Mouse (Mus musculus) left cerebral cortex, postnatal 10 days (tissue): ENCODE results near the gene Evi5l. TPM values are rescaled to one million over a fixed set of nuclear protein-coding genes. Genes with fewer than 3 reads are reported as not detected.
A peak's percentile ranks its signal among the peaks of the same experiment; 100 is the strongest.

ENCODE experiments used
- DNase-seq, 2 experiments: peaks; one replicate each; pipeline ENCODE4 v3.0.0; 2021 to 2022; ENCODE audit warnings: low spot score in 2 of 2, mixed read lengths in 1 of 2; ENCODE audit errors: extremely low spot score in 1 of 2
- intact Hi-C: fragments of 180-260 bp; cut with DNase I; formaldehyde crosslinking; loops from one replicate; pipeline ENCODE4 v1.15.1; 2025
- total RNA-seq, 2 experiments: library from RNA; stranded (reverse); gene quantifications; 2 replicates each; pipeline ENCODE4 v1.2.3; 2021

Evi5l gene
- total RNA-seq, 2 experiments from 2014 or later: 127 to 130 TPM

DNA sequence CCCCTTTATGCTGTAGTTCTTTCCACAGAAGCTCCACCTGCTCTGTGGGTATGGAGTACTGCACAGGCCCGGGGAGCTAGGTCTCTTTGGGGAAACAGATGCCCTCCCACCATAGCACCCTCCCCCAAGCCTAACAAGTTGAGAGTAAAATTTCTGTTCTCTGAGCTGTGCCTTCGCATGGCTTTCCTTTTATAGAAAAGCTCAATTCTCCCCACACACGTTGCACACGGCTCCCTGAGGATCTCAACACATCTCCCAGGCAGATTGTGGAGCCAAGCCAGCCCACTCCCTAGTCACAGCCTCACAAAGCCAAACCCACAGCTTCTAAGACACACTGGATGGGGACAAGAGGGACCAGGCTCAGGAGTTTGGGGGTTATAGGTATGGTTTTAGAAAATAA is 90.5 kb downstream of the Evi5l start:
- intact Hi-C loops: loop anchor here (10.0 kb wide), 1 partner anchor 328 kb away; no protein-coding TSS in a partner anchor

DNA sequence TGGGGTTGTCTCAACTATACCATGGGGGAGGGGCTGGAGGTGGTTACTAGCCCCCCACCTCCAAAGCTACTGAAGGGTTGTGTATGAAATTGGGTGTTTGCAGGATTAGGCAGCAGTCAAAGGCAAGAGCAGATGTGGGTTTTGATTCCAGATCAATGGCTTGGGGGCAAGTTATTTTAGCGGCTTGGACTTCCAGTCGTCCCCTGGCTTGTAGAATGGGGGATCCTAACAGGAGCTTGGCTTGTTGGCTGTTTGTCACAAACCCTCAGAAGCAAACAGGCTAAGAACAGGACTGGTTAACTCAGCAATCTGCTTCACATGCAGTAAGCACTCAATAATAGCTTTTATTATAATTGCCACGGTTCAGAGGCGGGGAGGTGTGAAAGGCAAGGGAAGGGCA is 91.0 kb downstream of the Evi5l start:
- intact Hi-C loops: loop anchor here (10.0 kb wide), 1 partner anchor 327 kb away; no protein-coding TSS in a partner anchor
- no peak for DNase-seq

More for the DNA sequence above, 90.5 kb downstream of the Evi5l start:
- DNase-seq: peak; percentile 81 to 85

DNA sequence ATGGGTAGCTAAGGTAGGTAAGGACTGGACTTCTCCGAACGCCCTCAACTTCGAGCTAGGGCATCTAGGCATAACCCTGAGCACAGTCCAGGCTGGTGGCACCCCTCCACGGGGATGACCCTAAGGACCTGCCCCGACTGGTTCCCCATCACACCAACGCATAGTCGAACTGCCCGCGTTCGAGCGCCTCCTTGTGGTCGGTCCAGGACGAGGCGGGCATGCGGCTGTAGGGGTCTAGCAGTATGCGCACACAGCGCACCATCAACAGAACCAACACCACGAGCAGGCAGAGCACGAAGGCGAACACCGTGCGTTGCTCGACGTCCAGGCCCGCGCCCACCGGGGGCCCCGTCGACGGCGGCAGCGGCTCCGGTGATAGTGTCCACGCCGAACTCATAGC is 91.9 kb downstream of the Evi5l start:
- DNase-seq: peak; percentile 83 to 90
- intact Hi-C loops: loop anchor here (10.0 kb wide), 1 partner anchor 327 kb away; no protein-coding TSS in a partner anchor

DNA sequence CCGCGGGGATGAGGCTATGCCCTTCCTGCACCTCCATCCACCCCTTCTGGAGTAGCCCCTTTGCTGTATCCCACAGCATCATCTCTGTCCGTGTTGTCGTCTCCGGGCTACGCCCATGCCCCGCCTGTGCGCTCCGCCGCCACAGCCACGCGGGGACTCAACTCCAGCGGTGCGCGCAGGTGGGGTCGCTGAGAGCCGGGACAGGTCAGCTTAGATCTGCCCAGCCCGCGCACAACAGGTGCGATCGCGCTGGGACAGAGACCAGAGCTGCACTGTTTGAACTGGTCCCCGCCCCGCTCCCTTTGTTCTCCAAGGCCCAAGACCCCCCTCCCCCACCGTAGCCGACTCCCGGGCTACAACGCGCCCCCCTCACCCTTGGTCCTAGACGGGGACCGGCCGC is 92.3 kb downstream of the Evi5l start:
- DNase-seq: peak in 1 of 2 experiments; percentile 85
- intact Hi-C loops: loop anchor here (10.0 kb wide), 1 partner anchor 326 kb away; no protein-coding TSS in a partner anchor

DNA sequence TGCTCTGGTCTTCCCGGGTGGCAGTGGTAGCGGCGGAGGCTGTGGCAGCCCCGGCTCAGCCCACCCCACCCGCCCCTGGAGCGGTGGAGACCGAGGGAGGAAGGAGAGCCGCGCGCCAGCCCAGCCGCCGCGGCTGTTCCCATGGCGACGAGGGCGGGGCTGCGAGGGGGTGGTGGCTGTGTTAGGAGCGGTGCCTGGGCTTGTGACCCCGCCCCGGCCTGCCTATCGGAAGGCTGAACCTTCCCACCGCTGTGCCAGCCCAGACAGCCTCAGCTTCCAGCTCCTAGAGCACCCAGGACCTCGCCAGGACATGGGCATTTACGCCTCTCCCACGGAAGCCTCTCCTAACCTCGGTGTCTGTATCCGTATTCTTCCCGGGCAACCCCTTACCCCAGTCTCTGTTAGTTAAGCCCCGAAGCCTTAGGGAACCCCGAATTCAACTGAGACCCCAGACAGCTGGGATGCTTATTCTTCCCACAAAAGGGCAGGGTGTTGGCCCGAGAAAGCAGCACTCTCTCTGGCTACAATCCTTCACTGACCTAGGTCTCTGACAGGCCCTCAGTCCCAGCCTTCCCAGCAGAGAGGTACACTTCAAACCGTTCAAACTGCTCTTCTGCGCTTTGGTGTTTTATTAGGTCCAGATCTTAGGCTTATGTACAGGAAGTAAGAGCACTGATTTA is 92.9 kb downstream of the Evi5l start, which contains the start of gene Ctxn1:
TSS of gene Ctxn1 (minus strand) at position 150 of the 680 bp plus-strand sequence.
- DNase-seq: peak; percentile 90 to 98
- intact Hi-C loops: loop anchor here (10.0 kb wide), 1 partner anchor 326 kb away; no protein-coding TSS in a partner anchor

DNA sequence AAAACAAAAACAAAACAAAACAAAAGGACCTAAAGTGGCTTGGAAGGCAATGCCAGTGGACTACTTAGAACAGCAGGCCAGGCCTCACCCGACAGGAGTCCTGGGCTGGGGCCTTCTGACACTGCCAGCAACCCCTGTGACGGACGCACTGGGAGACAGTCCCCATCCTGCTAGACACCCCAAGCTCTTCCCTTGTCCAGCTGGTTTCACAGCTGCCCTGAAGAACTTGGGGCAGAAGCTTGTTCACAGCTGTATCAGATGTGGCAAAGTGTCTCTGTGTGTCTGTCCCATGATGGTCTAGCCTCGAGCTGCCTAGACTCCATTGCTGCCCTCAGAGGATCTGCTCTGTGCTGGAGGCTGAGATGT is 93.4 kb downstream of the Evi5l start:
- intact Hi-C loops: loop anchor here (10.0 kb wide), 1 partner anchor 325 kb away; no protein-coding TSS in a partner anchor
- no peak for DNase-seq

Other genes with a start within 250 kb of the Evi5l start
- under 1 TPM; 0.18 to 0.21 TPM for gene Cd209b, start 239.7 kb upstream of the Evi5l start, total RNA-seq
- under 1 TPM in 1 of 2 experiments, not detected in 1; 0.47 TPM for gene Cd209c, start 211.8 kb upstream of the Evi5l start, total RNA-seq
- under 1 TPM; 0.22 to 0.41 TPM for gene Cd209f, start 60.7 kb upstream of the Evi5l start, total RNA-seq
- under 1 TPM in 1 of 2 experiments, not detected in 1; 0.26 TPM for gene Cd209g, start 32.5 kb upstream of the Evi5l start, total RNA-seq
- gene Prr36, start 50.9 kb downstream of the Evi5l start, total RNA-seq: 10 to 100 TPM; 60.1 to 63.3 TPM
- gene Lrrc8e, start 60.3 kb downstream of the Evi5l start, total RNA-seq: not detected
- 10 to 100 TPM; 59.8 to 68.6 TPM for gene Map2k7, start 72.2 kb downstream of the Evi5l start, total RNA-seq
- 1 to 10 TPM in 1 of 2 experiments, not detected in 1; 1.6 TPM for gene Gm49320, start 72.3 kb downstream of the Evi5l start, total RNA-seq
- gene Tgfbr3l, start 81.6 kb downstream of the Evi5l start, total RNA-seq: 1 to 10 TPM; 8.6 to 8.9 TPM
- 10 to 100 TPM; 32.3 to 33.3 TPM for gene Snapc2, start 86.5 kb downstream of the Evi5l start, total RNA-seq
- 100 to 1,000 TPM; 508 to 519 TPM for gene Ctxn1, start 92.7 kb downstream of the Evi5l start, total RNA-seq
- 10 to 100 TPM; 67.1 to 73.9 TPM for gene Timm44, start 109.3 kb downstream of the Evi5l start, total RNA-seq
- 10 to 100 TPM; 22.4 to 24.4 TPM for gene Ccl25, start 158.6 kb downstream of the Evi5l start, total RNA-seq
- gene Elavl1, start 158.8 kb downstream of the Evi5l start, total RNA-seq: 10 to 100 TPM; 69.0 to 70.5 TPM